9 mouse cellular contexts compared by ENCODE assay signal in genomic region chr10:71225894-71226293, GRCm38 (mm10). TPM values are rescaled to one million over a fixed set of nuclear protein-coding genes. Genes with fewer than 3 reads are reported as not detected.
DNase-seq lines count a peak whose midpoint lies in the region; ATAC-seq and TF ChIP-seq lines count a peak whose summit lies in the region.
"Had no signal": no experiment of that assay in that cellular context is flagged by ENCODE, and none has a peak within 500 bp of the region (broad histone marks: within the 10 kb centered on the region; RNA-seq: fewer than 3 reads in every experiment).

No protein-coding gene starts in this region.

- H3K27me3 ChIP-seq in lung, postnatal 0 days (replicated peaks; ENCODE audit: insufficient read depth, low read length), result no peaks in the 10 kb centered on the region
- H3K27me3 ChIP-seq: hindbrain, embryonic 15.5 days had no signal

- peaks cover 14% of the 10 kb centered on the region for H3K36me3 ChIP-seq in lung, postnatal 0 days (ENCODE audit: insufficient read depth, low read length)

- no peaks in the 10 kb centered on the region for H3K4me1 ChIP-seq in lung, postnatal 0 days (ENCODE audit: insufficient read depth, low read depth, low read length)
- H3K4me1 ChIP-seq: hindbrain, embryonic 15.5 days had no signal

- no peak overlapping the region for H3K4me3 ChIP-seq in layer of hippocampus, adult 2 months
- no peak overlapping the region for H3K4me3 ChIP-seq in lung, postnatal 0 days (ENCODE audit: low read depth, low read length)
- H3K4me3 ChIP-seq: hindbrain, embryonic 15.5 days had no signal

- no peak for TF ChIP-seq EP300 in lung, postnatal 0 days (IDR thresholded peaks at IDR 0.05)

- no peak overlapping the region for H3K9ac ChIP-seq in lung, postnatal 0 days (replicated peaks; ENCODE audit: low read depth)
- H3K9ac ChIP-seq: hindbrain, embryonic 15.5 days had no signal

- no peak overlapping the region for H3K4me2 ChIP-seq in lung, postnatal 0 days (replicated peaks; ENCODE audit: low read depth, low read length)
- H3K4me2 ChIP-seq: hindbrain, embryonic 15.5 days had no signal

- H3K27ac ChIP-seq in layer of hippocampus, adult 2 months, result no peak overlapping the region
- no peak overlapping the region for H3K27ac ChIP-seq in lung, postnatal 0 days (ENCODE audit: low read length)
- H3K27ac ChIP-seq: hindbrain, embryonic 15.5 days had no signal

- H3K9me3 ChIP-seq in lung, postnatal 0 days (ENCODE audit: low read length), result no peaks in the 10 kb centered on the region
- H3K9me3 ChIP-seq: hindbrain, embryonic 15.5 days had no signal

- peak; percentile 57; the same call in 1 of the 2 replicates for ATAC-seq in lung, postnatal 0 days

- DNase-seq in CD8-positive naive resting alpha-beta T cell, adult 2 months (ENCODE audit: low read depth in 2 of 2, low spot score in 2 of 2), result peak; percentile 69 to 75
- peak; percentile 91 for DNase-seq in adrenal gland, postnatal 10 days
- DNase-seq in embryo, embryonic 11.5 days (ENCODE audit: low read depth, low spot score), result peak; percentile 58
- peak; percentile 74 for DNase-seq in heart, adult 8-10 months (ENCODE audit: low spot score)
- peak; percentile 83 to 89 for DNase-seq in layer of hippocampus, adult 2 months (ENCODE audit: low spot score in 2 of 2)
- peak; percentile 64 for DNase-seq in lung, postnatal 0 days (ENCODE audit: low spot score)
- peak; percentile 77 for DNase-seq in ovary, postnatal 14 days (ENCODE audit: low spot score)
- DNase-seq in thymus, postnatal 25 days, result peak; percentile 77

- TF ChIP-seq CTCF in layer of hippocampus, adult 2 months (conservative IDR thresholded peaks at IDR 0.05), result peak; percentile 89
- TF ChIP-seq CTCF in lung, postnatal 0 days (IDR thresholded peaks at IDR 0.05), result peak; percentile 86

- WGBS in lung, postnatal 0 days, result 26% methylated on average over 7 of the region's 7 CpGs

RNA-seq across cellular contexts. Expression of gene Tfam, which starts 12.2 kb away (rescaled TPM):
- 10 to 100 TPM; 71.2 to 72.0 TPM for total RNA-seq in adrenal gland, postnatal 10 days (2021)
- total RNA-seq in heart, adult 8-10 months (2022), result 10 to 100 TPM; 48.6 to 80.2 (median 59.5) TPM
- total RNA-seq in layer of hippocampus, adult 2 months (2021), result 10 to 100 TPM; 44.9 to 47.2 TPM
- 26.6 and 29.4 TPM in 2 replicates for polyA plus RNA-seq in lung, postnatal 0 days (2015; fragmentation: Nextera tagmentation; extraction: Ambion mirVana)

RNA-seq across cellular contexts. Expression of gene Ube2d1, which starts 59.2 kb away (rescaled TPM):
- total RNA-seq in adrenal gland, postnatal 10 days (2021), result 10 to 100 TPM; 18.9 to 27.0 TPM
- total RNA-seq in heart, adult 8-10 months (2022), result 10 to 100 TPM; 44.7 to 54.1 (median 47.0) TPM
- total RNA-seq in layer of hippocampus, adult 2 months (2021), result 10 to 100 TPM; 52.8 to 54.0 TPM
- polyA plus RNA-seq in lung, postnatal 0 days (2015; fragmentation: Nextera tagmentation; extraction: Ambion mirVana), result 31.9 and 33.6 TPM in 2 replicates
